Mouse (Mus musculus) layer of hippocampus, adult 8-10 months (tissue): ENCODE results near the gene Neu3. TPM values are rescaled to one million over a fixed set of nuclear protein-coding genes. Genes with fewer than 3 reads are reported as not detected.

Experiments
- DNase-seq, 2 experiments: peaks; one replicate each; pipeline ENCODE4 v3.0.0; 2022; ENCODE audit warnings: low spot score in 2 of 2
- total RNA-seq, 4 experiments: library from RNA; stranded (reverse); gene quantifications; 2 replicates each; pipeline ENCODE4 v1.2.4; 2022

Neu3 gene
- total RNA-seq = 1 to 10 TPM; 2.7 to 4.0 (median 3.5) TPM

- DNase-seq = peak; percentile 78 to 87
Measured at GRCm38 (mm10) chr7:99828083-99828570, at the start of gene Neu3. Gene Neu3 (minus strand): TSS chr7:99828417.

GRCm38 (mm10) chr7:99876345-99876744 lies 48.1 kb upstream of the Neu3 start:
- peak; percentile 81 to 94 for DNase-seq

GRCm38 (mm10) chr7:99875891-99876290 lies 47.7 kb upstream of the Neu3 start:
- DNase-seq = no peak

GRCm38 (mm10) chr7:99873965-99874364 lies 45.7 kb upstream of the Neu3 start:
- no peak for DNase-seq

GRCm38 (mm10) chr7:99869296-99869695 lies 41.1 kb upstream of the Neu3 start:
- DNase-seq = no peak

- DNase-seq = no peak
Measured at GRCm38 (mm10) chr7:99865219-99865618, 37.0 kb upstream of the Neu3 start.

GRCm38 (mm10) chr7:99864241-99865028 lies 36.2 kb upstream of the Neu3 start:
- no peak for DNase-seq

- DNase-seq = no peak
Measured at GRCm38 (mm10) chr7:99863362-99863761, 35.1 kb upstream of the Neu3 start, which contains the start of gene Spcs2. Gene Spcs2 (minus strand): TSS chr7:99863462.

GRCm38 (mm10) chr7:99858813-99859585 lies 30.8 kb upstream of the Neu3 start, which contains the start of gene Xrra1:
Gene Xrra1 (plus strand): TSS chr7:99859116.
- DNase-seq = peak; percentile 98 to 99

GRCm38 (mm10) chr7:99858175-99858812 lies 30.1 kb upstream of the Neu3 start:
- DNase-seq = no peak

GRCm38 (mm10) chr7:99856266-99856861 lies 28.1 kb upstream of the Neu3 start:
- no peak for DNase-seq

- DNase-seq = no peak
Measured at GRCm38 (mm10) chr7:99854311-99854710, 26.1 kb upstream of the Neu3 start.

GRCm38 (mm10) chr7:99853350-99853749 lies 25.1 kb upstream of the Neu3 start:
- DNase-seq = no peak

- DNase-seq = no peak
Measured at GRCm38 (mm10) chr7:99851618-99852017, 23.4 kb upstream of the Neu3 start.

GRCm38 (mm10) chr7:99851121-99851520 lies 22.9 kb upstream of the Neu3 start:
- no peak for DNase-seq

GRCm38 (mm10) chr7:99850534-99850933 lies 22.3 kb upstream of the Neu3 start:
- no peak for DNase-seq

- no peak for DNase-seq
Measured at GRCm38 (mm10) chr7:99845533-99846236, 17.5 kb upstream of the Neu3 start.

GRCm38 (mm10) chr7:99838241-99838640 lies 10.0 kb upstream of the Neu3 start:
- no peak for DNase-seq

- DNase-seq = no peak
Measured at GRCm38 (mm10) chr7:99837358-99838071, 9.3 kb upstream of the Neu3 start.

- no peak for DNase-seq
Measured at GRCm38 (mm10) chr7:99836781-99837180, 8.6 kb upstream of the Neu3 start.
